Mouse (Mus musculus): ENCODE measurements at regions not wholly inside any gene's neighbourhood (a gene's known extent, or its start where the extent isn't known, plus 50 kb on each side); places are given as distances from the start of the nearest gene placed in this dataset.

- DNase-seq: no peak
Measured at GRCm38 (mm10) chr10:72573991-72574652, 80.5 kb upstream of the Zwint start.

- DNase-seq: no peak
Measured at GRCm38 (mm10) chr10:72577713-72578112, 76.9 kb upstream of the Zwint start.

- DNase-seq: no peak
Measured at GRCm38 (mm10) chr10:72578501-72578900, 76.1 kb upstream of the Zwint start.

GRCm38 (mm10) chr10:72581311-72581710, 73.3 kb upstream of the Zwint start:
- no peak for DNase-seq

- no peak for DNase-seq
Measured at GRCm38 (mm10) chr10:72588561-72588960, 66.1 kb upstream of the Zwint start.

- DNase-seq: no peak
Measured at GRCm38 (mm10) chr10:72593049-72593448, 61.6 kb upstream of the Zwint start.

Data from lung, adult 18-20 months (tissue).